Mouse (Mus musculus) v-Abl transformed pro-B cells (cell line): ENCODE results near the gene Ndufc1.

Source experiments
- in situ Hi-C, 2 experiments: fragments of 400-800 bp; cut with MboI; formaldehyde crosslinking; loops; one replicate each; pipeline ENCODE4 v1.15.1; 2025; ENCODE audit not compliant: unreplicated experiment in 2 of 2

Gene Ndufc1

DNA sequence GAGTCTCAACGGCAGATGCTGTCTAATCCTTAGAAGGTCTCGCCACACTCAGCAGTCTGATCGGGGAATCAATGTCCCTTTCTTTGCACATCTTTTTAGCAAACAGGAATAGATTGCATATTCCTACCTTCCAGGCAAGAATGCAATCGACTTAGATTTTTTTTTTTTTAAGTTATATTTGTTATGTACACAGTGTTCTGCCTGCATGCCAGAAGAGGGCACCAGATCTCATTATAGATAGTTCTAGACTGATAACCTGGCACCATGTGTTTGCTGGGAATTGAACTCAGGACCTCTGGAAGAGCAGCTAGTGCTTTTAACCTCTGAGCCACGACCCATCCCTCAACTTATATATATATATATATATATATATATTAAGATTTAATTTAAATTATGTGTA, 35.2 kb downstream of the Ndufc1 start:
- in situ Hi-C loops: loop anchor here in 1 of 2 experiments (10.0 kb wide), 2 partner anchors 171 to 271 kb away; no protein-coding TSS in a partner anchor

DNA sequence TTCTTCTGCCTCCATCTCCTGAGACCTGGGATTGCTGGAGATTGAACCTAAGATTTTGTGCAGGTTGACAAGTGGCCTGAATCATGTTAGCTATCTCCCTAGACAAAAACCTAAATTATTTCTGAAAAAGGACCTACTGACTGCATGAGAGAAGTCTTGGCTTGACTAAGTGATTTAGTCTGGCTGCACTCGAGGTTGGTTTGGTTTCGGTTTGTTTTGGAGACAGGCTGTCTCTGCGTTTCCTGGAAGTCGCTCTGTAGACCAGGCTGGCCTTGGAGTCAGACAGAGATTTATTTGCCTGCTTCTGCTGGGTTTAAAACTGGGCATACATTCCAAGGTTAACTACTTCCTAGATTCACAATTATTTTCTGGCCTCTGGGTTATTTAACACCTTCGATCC, 35.9 kb downstream of the Ndufc1 start:
- in situ Hi-C loops: loop anchor here in 1 of 2 experiments (10.0 kb wide), 2 partner anchors 172 to 272 kb away; no protein-coding TSS in a partner anchor

DNA sequence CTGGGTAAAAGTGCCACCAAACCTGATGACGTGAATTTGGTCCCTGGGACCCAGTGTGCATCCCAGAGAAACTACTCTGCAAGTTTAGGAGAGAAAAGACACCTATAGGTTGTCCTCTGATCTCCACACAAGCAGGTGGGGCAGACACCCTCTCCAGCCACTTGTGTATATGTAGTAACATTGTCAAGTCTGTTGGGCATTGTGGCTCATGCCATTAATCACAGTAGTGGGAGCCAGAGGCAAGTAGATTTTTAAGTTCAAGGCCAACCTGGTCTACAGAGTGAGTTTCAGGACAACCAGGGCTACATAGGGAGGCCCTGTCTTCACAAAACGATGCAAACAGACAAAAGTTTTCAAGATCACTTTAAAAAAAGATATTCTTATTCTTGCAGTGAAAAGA, 37.0 kb downstream of the Ndufc1 start:
- in situ Hi-C loops: loop anchor here in 1 of 2 experiments (10.0 kb wide), 2 partner anchors 173 to 273 kb away; no protein-coding TSS in a partner anchor

DNA sequence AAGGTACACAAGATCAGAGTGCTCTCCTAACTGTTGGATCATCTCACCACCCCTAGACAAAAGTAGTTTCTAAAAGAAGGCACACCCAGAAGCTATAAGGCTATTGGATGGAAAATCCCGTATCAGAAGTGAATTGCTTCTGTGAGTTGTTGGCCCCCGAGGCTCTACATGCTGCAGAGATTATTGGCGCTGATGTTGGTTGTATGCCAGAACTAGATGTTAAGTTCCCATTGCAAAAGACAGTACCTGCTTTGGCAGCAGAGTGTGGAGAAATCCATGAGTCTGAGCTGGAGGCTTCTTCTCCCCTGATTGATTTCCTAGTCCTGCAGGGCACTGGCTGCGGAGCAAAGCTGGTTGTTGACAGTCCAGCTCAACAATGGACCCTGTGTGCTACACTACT, 40.8 kb downstream of the Ndufc1 start:
- in situ Hi-C loops: no loop called here

DNA sequence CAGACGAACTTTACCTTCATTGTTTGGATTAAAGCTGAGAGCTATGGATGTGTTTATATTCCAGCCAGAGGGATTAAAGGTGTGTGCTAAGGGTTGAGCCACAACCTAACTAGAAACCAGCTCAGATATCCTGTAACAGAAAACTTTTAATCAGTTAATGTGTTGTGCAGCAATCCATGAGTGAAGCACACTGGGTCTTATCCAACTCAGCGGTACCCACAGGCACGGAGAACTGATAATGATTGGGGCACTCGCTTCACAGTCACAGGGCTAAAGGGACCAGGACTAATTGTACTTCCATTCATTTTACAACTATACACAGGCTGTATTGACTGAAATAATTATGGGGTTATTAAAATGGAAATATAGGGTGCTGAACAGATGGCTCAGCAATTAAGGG, 41.9 kb downstream of the Ndufc1 start:
- in situ Hi-C loops: no loop called here

DNA sequence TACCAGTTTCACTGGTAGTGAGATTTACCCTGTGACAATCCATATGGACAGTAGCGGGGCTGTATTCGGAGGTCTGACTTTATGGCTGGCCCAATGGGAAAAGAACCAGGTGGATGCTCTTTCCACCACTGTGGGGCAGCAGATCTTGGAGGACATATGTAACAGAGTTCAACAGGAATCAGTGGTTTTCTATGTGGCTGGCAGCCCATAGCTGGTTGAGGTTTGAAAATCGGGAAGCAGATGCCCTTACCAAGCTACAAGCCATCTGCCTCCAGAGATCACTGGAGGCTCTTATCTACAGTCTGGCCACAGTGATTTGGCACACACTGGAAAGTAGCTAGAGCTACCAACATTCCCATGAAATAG, 43.3 kb downstream of the Ndufc1 start:
- in situ Hi-C loops: no loop called here

DNA sequence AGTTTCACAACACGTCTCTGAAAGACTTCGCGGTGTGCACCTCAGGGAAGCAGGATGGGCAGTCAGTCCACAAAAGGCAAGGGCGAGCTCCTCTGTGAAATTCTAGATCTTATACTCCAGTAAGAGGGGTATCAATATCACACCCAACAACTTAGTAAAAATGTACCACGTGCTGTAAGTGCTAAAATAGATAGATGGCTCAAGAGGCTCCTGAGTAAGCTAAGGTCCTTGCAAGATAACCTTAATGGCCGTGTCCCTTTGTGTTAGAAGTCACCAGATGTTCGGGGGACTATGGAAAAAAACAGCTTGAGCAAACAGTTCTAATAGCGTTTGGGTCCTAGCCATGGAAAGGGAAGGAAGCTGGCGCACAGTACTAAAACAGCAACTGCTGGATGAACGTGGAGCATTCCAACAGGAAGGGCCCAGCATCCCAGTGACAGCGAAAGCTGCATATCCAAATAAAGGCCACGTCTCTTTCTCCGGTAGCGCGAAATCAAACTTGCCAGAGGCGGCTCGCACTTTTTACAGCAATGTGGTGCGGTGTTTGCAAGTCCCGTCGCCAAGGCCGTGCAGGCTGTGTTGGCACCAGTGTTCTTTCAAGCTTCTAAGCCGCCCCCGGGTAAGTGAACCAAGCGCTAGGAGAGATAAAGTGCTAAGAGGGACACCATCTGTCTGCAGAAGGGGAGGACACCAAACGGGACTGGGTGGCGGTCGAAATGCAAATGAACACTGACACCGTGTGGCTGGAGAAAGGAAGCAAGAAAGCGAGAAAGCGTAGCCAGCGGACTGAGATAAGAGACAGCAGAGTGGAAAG, 43.9 kb downstream of the Ndufc1 start:
- in situ Hi-C loops: loop anchor here in 1 of 2 experiments (5.0 kb wide), 1 partner anchor 133 kb away; no protein-coding TSS in a partner anchor

DNA sequence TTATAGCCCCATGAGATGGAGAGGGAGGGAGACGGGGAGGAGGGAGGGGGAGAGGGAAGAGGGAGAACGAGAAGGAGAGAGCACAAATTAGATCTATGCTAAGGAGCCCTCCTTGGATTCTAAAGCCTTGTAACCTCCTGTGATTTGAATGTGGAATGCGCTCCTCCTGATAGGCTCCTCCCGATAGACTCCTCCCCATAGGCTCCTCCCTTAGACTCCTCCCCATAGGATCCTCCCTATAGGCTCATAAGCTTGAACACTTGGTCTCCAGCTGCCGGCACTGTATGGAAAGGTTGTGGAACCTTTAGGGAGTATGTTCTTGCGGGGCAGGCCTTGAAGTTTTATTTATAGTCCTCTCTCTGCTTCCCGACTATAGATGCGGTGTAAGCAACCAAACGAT, 47.7 kb downstream of the Ndufc1 start:
- in situ Hi-C loops: loop anchor here in 1 of 2 experiments (5.0 kb wide), 1 partner anchor 129 kb away; no protein-coding TSS in a partner anchor

DNA sequence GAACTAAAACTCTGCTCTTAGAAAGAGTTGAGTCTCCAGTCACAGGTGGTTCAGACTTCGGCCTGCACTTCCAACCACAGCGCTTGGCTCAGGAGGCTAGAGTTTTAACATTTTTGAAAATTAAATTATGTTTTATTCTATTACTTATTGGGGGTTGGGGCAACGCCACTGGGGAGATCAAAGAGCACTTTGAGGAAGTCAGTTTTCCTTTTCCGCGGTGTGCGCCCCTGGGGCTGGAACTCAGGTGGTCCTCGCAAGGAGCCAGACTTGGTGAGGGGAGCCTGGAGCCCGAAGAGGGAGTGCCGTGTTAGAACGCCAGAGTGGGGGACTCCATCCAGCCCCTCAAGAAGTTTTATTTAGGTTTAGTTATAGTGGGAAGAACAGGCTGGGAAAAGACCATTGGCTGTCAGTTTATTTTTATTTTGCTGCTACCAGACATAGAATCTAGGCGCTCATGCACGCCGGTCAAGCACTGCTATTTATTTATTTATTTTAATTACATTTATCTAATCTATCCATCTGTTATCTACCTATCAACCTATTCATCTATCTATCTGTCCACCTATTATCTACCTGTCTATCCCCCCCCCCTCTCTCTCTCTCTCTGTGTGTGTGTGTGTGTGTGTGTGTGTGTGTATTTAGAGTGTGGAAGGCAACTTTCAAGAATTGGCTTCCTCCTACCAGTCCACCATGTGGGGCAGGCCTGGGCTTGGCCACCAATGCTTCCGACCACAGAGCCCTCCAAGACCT, 49.1 kb downstream of the Ndufc1 start:
- in situ Hi-C loops: loop anchor here (5.0 to 10.0 kb wide), 2 partner anchors 125 to 127 kb away; no protein-coding TSS in a partner anchor

DNA sequence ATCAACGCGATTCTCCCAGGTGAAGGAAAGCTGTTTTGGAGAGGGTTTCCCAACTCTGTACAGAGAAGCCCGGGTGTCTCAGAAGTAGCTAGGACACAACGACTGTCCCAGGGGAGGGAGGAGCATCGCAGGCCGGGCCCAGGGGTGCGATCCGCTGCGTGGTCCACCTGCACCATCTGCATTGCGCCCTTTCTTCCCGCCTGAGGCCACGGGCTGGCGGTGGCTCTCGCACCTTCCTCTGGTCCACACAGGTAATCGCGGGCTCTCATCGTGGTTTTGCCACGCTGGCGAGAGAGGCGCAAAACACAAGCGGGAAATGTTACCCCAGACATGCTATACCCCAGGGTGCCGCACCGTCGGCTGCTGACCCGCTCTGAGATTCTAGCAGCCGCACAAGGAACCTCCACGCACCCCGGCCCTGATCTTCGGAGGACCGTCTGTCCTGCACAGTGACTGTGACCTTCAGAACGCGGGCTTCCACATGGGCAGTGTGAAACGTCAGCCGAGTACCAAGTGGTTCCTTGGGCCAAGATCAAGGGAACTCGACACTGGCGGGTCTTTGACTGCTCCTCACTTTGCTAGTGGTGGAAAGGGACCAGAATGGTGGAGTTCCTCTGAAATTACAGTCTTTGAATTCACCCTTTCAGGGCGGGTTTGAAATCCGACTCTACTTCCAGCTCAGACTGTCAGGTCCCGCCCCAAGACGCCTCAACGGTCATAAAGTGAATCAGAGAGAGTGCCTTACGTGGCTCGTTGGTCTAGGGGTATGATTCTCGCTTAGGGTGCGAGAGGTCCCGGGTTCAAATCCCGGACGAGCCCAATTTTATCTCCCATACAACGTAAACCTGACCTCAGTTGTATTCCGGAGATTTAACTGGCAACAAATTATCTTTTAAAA, 49.9 kb downstream of the Ndufc1 start:
- in situ Hi-C loops: loop anchor here in 1 of 2 experiments (10.0 kb wide), 1 partner anchor 124 kb away; no protein-coding TSS in a partner anchor

DNA sequence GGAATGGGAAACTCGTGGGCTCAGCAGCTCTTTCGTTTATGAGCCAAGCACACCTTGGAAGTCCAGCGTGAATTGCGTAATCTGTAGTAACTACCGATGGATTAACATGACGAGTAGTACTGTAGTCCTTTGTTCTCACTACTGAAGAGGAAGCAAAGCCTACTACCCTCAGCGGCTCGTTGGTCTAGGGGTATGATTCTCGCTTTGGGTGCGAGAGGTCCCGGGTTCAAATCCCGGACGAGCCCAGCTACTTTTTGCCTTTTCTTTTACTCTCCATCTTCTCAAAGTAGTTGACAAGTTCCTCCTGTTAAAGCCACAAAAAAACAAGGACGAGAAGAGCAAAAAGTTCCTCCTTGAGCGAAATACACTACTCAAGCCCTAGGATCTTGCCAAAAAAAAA, 50.6 kb downstream of the Ndufc1 start:
- in situ Hi-C loops: loop anchor here in 1 of 2 experiments (10.0 kb wide), 1 partner anchor 123 kb away; no protein-coding TSS in a partner anchor

DNA sequence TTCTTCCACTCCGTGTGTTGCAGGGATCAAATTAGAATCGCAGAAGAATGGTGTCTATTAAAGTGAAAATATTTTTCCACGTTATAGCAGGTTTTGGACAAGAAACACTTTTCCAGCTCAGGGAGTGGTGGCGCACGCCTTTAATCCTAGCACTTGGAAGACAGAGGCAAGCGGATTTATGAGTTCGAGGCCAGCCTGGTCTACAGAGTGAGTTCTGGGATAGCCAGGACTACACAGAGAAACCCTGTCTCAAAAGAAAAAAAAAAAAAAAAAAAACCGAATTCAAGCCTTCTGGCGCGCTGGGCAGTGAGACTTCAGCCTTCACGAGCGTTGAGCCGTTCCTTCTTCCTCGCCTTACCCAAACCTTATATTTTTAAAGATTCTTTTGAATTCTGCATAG, 51.2 kb downstream of the Ndufc1 start:
- in situ Hi-C loops: loop anchor here in 1 of 2 experiments (10.0 kb wide), 1 partner anchor 123 kb away; no protein-coding TSS in a partner anchor

DNA sequence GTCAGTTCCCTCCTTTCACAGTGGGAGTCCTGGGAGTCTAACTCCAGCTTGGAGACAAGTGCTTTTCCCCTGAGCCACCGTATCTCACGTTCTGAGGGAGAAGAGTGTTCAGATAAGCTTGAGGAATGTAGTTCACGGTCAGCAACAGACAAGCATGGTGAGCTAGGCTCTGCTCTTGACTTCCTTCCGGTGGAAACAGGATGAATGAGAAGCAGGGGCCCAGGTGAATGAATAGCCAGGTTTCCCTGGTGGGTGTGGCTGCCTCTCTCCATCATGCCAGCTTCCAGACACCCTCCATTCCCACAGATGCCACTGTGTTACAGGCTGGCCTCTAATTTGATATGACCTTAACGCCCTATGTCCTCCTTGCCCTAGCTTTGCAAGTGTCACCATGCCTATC, 51.7 kb downstream of the Ndufc1 start:
- in situ Hi-C loops: loop anchor here in 1 of 2 experiments (10.0 kb wide), 1 partner anchor 122 kb away; no protein-coding TSS in a partner anchor

DNA sequence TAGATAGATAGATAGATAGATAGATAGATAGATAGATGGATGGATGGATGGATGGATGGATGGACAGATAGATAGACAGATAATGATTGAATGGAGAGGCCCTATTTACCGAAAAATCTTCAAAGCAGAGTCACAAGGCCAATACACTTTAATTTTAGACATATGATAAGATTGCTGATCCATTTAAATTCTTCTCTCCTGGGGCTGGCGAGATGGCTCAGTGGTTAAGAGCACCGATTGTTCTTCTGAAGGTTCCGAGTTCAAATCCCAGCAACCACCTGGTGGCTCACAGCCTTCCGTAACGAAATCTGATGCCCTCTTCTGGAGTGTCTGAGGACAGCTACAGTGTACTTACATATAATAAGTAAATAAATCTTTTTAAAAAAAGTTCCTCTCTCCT, 53.8 kb downstream of the Ndufc1 start:
- in situ Hi-C loops: loop anchor here (5.0 to 10.0 kb wide), 2 partner anchors 68 to 120 kb away; no protein-coding TSS in a partner anchor
